Mouse (Mus musculus) ES-E14 (cell line): ENCODE results near the gene Styx. TPM values are rescaled to one million over a fixed set of nuclear protein-coding genes. Genes with fewer than 3 reads are reported as not detected.

Source experiments
- DNase-seq: peaks from one replicate; pipeline ENCODE4 v3.0.0-alpha.2; 2013; ENCODE audit warnings: low read depth, low spot score
- H3K27ac ChIP-seq: 2 replicates; pipeline ENCODE4 v1.5.1; 2012; ENCODE audit warnings: low read depth, mild to moderate bottlenecking, low read length, moderate library complexity, mixed read lengths; ENCODE audit not compliant: poor library complexity, insufficient read depth, severe bottlenecking
- H3K36me3 ChIP-seq: 2 replicates; pipeline ENCODE4 v1.6.1; 2012; ENCODE audit warnings: mild to moderate bottlenecking, low read length, moderate library complexity, mixed read lengths; ENCODE audit not compliant: control insufficient read depth, poor library complexity, insufficient read depth, severe bottlenecking
- H3K4me1 ChIP-seq, 2 experiments: fragments of 150-350 bp in 1 of 2; sonication (generic) in 1 of 2; 2 replicates each; pipeline ENCODE4 v1.6.1; 2012; ENCODE audit warnings: low read length in 2 of 2, mild to moderate bottlenecking in 1 of 2, mixed read lengths in 1 of 2; ENCODE audit not compliant: control insufficient read depth in 2 of 2, insufficient read depth in 2 of 2, poor library complexity in 1 of 2
- H3K4me3 ChIP-seq, 2 experiments: fragments of 150-350 bp in 1 of 2; sonication (generic) in 1 of 2; 2 replicates each; pipeline ENCODE4 v1.5.1; 2012; ENCODE audit warnings: low read length in 2 of 2, low read depth in 1 of 2, mild to moderate bottlenecking in 1 of 2, mixed read lengths in 1 of 2; ENCODE audit not compliant: insufficient read depth in 1 of 2, poor library complexity in 1 of 2, severe bottlenecking in 1 of 2
- H3K9ac ChIP-seq: 2 replicates; pipeline ENCODE4 v1.6.1; 2012; ENCODE audit warnings: low read depth, mild to moderate bottlenecking, low read length, mixed read lengths; ENCODE audit not compliant: poor library complexity, insufficient read depth, severe bottlenecking
- H3K9me3 ChIP-seq: fragments of 150-350 bp; sonication (generic); 2 replicates; pipeline ENCODE4 v1.6.1; 2012; ENCODE audit warnings: low read depth, mild to moderate bottlenecking, low read length; ENCODE audit not compliant: control insufficient read depth, insufficient read depth
- CHD2 ChIP-seq: IDR thresholded peaks from 2 replicates; pipeline ENCODE4 v1.6.1; 2014; ENCODE audit warnings: mild to moderate bottlenecking, low read depth, low read length, inconsistent platforms
- HCFC1 ChIP-seq: IDR thresholded peaks from 2 replicates; pipeline ENCODE4 v1.6.1; 2012; ENCODE audit warnings: low read length, inconsistent platforms, borderline replicate concordance; ENCODE audit not compliant: insufficient read depth
- MAFK ChIP-seq: IDR thresholded peaks from 2 replicates; pipeline ENCODE4 v1.6.1; 2014; ENCODE audit warnings: mild to moderate bottlenecking, low read depth, low read length, inconsistent platforms; ENCODE audit not compliant: insufficient read depth
- ZC3H11A ChIP-seq: IDR thresholded peaks from 2 replicates; pipeline ENCODE4 v1.6.1; 2012; ENCODE audit warnings: low read depth, mild to moderate bottlenecking, inconsistent platforms, low read length, borderline replicate concordance
- ZNF384 ChIP-seq: IDR thresholded peaks from 2 replicates; pipeline ENCODE4 v1.6.1; 2012; ENCODE audit warnings: low read depth, low read length, inconsistent platforms
- in situ Hi-C, 2 experiments: fragments of 600-800 bp; cut with MboI; formaldehyde crosslinking; loops; one replicate each; pipeline ENCODE4 v1.15.1; 2025; ENCODE audit warnings: low sequenced_read_pairs in 2 of 2, inconsistent platforms in 1 of 2; ENCODE audit not compliant: unreplicated experiment in 2 of 2
- total RNA-seq: library from RNA; depleted of rRNA; stranded (reverse); fragments of 300-350 nt; gene quantifications from 2 replicates; pipeline ENCODE4 v1.2.3, GENCODE M21; 2012

The Styx gene
- total RNA-seq, 1 experiment: 19.1 TPM

- no peak for TF ChIP-seq CHD2
- no peak for TF ChIP-seq MAFK
- TF ChIP-seq HCFC1: no peak
- no peak for TF ChIP-seq ZNF384
- TF ChIP-seq ZC3H11A: no peak
- H3K4me3 ChIP-seq: no peak overlapping the region
- peaks cover 8% of the 10 kb centered on the region; the same call in 1 of the 2 replicates for H3K36me3 ChIP-seq
- in situ Hi-C loops: no loop called here
- peaks cover 20 to 36% of the 10 kb centered on the region in 2 experiments for H3K4me1 ChIP-seq
- no peaks in the 10 kb centered on the region for H3K9me3 ChIP-seq
- DNase-seq: no peak
- H3K9ac ChIP-seq: no peak overlapping the region; the same call in 1 of the 2 replicates
- no peak overlapping the region; the same call in 1 of the 2 replicates for H3K27ac ChIP-seq
Observed at GRCm38 (mm10) chr14:45455651-45456501, 105.0 kb downstream of the Styx start.

- peaks cover 11% of the 10 kb centered on the region for H3K36me3 ChIP-seq
- no peak overlapping the region for H3K4me3 ChIP-seq
- H3K9ac ChIP-seq: no peak overlapping the region
- H3K4me1 ChIP-seq: peaks cover 19 to 38% of the 10 kb centered on the region in 2 experiments
- no peak for DNase-seq
- in situ Hi-C loops: no loop called here
- H3K9me3 ChIP-seq: no peaks in the 10 kb centered on the region
- no peak overlapping the region; the same call in 1 of the 2 replicates for H3K27ac ChIP-seq
- TF ChIP-seq ZNF384 (no peak), MAFK (no peak), HCFC1 (no peak), CHD2 (no peak), ZC3H11A (no peak)
Observed at GRCm38 (mm10) chr14:45456502-45456846, 105.6 kb downstream of the Styx start.

GRCm38 (mm10) chr14:45457003-45457402 lies 106.1 kb downstream of the Styx start:
- in situ Hi-C loops: no loop called here
- H3K9me3 ChIP-seq: no peaks in the 10 kb centered on the region
- TF ChIP-seq ZC3H11A (no peak), CHD2 (no peak), ZNF384 (no peak)
- peak overlapping the region; percentile 2; the same call in 1 of the 2 replicates for H3K9ac ChIP-seq
- no peak overlapping the region for H3K4me3 ChIP-seq
- H3K4me1 ChIP-seq: peaks cover 19 to 37% of the 10 kb centered on the region in 2 experiments
- H3K36me3 ChIP-seq: peaks cover 13% of the 10 kb centered on the region
- peak overlapping the region; percentile 10; the same call in 1 of the 2 replicates for H3K27ac ChIP-seq
- no peak for DNase-seq

GRCm38 (mm10) chr14:45459877-45460276 lies 109.0 kb downstream of the Styx start:
- H3K27ac ChIP-seq: no peak overlapping the region
- no peak for DNase-seq
- H3K9ac ChIP-seq: no peak overlapping the region
- no peak for TF ChIP-seq MAFK
- no peak for TF ChIP-seq HCFC1
- no peak for TF ChIP-seq ZC3H11A
- TF ChIP-seq CHD2: no peak
- no peak for TF ChIP-seq ZNF384
- peaks cover 19 to 22% of the 10 kb centered on the region in 2 experiments for H3K4me1 ChIP-seq
- no peaks in the 10 kb centered on the region for H3K9me3 ChIP-seq
- peaks cover 15% of the 10 kb centered on the region for H3K36me3 ChIP-seq
- in situ Hi-C loops: no loop called here
- H3K4me3 ChIP-seq: no peak overlapping the region

GRCm38 (mm10) chr14:45460491-45460890 lies 109.6 kb downstream of the Styx start:
- no peaks in the 10 kb centered on the region for H3K9me3 ChIP-seq
- no peak overlapping the region for H3K4me3 ChIP-seq
- peaks cover 19 to 20% of the 10 kb centered on the region in 2 experiments for H3K4me1 ChIP-seq
- in situ Hi-C loops: no loop called here
- TF ChIP-seq CHD2 (no peak), HCFC1 (no peak), ZNF384 (no peak)
- H3K9ac ChIP-seq: no peak overlapping the region
- H3K27ac ChIP-seq: no peak overlapping the region
- no peak for DNase-seq
- peaks cover 15% of the 10 kb centered on the region for H3K36me3 ChIP-seq
